Mouse (Mus musculus): ENCODE data around the gene Mcpt8.

GRCm38 (mm10) chr14:56093353-56093752, 8.3 kb upstream of the Mcpt8 start:
- TF ChIP-seq CTCF (IDR thresholded peaks at IDR 0.05; ENCODE audit: low read depth) (no peak), EP300 (IDR thresholded peaks at IDR 0.05; ENCODE audit: low read depth) (no peak)

All from heart, postnatal 0 days (tissue).